Mouse (Mus musculus): ENCODE results near the gene Zcchc4. TPM values are rescaled to one million over a fixed set of nuclear protein-coding genes. Genes with fewer than 3 reads are reported as not detected.

Gene Zcchc4
- polyA plus RNA-seq, 1 experiment from 2014 or later, result 9.7 TPM

DNA sequence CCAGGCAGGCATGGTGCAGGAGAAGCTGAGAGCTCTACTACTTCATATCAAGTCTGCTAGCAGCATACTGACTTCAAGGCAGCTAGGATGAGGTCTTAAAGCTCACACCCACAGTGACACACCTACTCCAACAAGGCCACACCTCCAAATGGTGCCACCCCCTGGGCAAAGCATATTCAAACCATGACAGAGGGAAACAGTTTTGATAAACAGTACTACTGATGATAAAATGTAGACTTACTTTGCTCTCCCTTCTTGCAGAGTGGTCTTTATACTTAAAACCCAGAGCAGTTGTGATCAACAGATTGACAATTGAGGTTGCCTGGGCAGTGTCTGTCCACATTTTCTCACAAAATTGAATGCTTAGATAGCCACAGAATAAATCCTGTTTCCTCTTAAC, 57.8 kb downstream of the Zcchc4 start:
- H3K4me2 ChIP-seq (ENCODE audit: low read depth, low read length), result peak overlapping the region; percentile 85
- H3K4me1 ChIP-seq (ENCODE audit: control insufficient read depth, insufficient read depth, low read length), result peaks cover 9% of the 10 kb centered on the region
- H3K4me3 ChIP-seq (ENCODE audit: low read depth, low read length), result peak overlapping the region; percentile 87
- 0 out of 2 replicates have a peak, but pooled peaks cover 4% of the 10 kb centered on the region for H3K9me3 ChIP-seq (ENCODE audit: control insufficient read depth, low read length)
- peak overlapping the region; percentile 50 for H3K9ac ChIP-seq (ENCODE audit: low read depth, low read length)
- peak overlapping the region; percentile 94 for H3K27ac ChIP-seq (replicated peaks; ENCODE audit: low read depth, low read length)
- ATAC-seq (ENCODE audit: low read depth) (no peak), DNase-seq (ENCODE audit: low spot score) (no peak)
- H3K36me3 ChIP-seq (ENCODE audit: control insufficient read depth, insufficient read depth, low read length), result peaks cover 22% of the 10 kb centered on the region
- no peaks in the 10 kb centered on the region for H3K27me3 ChIP-seq (replicated peaks; ENCODE audit: control insufficient read depth, insufficient read depth, low read length)

- peak within 1 kb of the TSS; percentile 87 for H3K4me3 ChIP-seq (ENCODE audit: low read depth, low read length)
- WGBS, result under 1% methylated on average over 34 of the region's 50 CpGs
- H3K9ac ChIP-seq (ENCODE audit: low read depth, low read length), result peak within 1 kb of the TSS; percentile 91
- DNase-seq (ENCODE audit: low spot score) (peak; percentile 99), ATAC-seq (ENCODE audit: low read depth) (peak; percentile 98)
- H3K9me3 ChIP-seq (ENCODE audit: control insufficient read depth, low read length), result 0 out of 2 replicates have a peak, but pooled peaks cover 4% of the 10 kb centered on the region
- H3K36me3 ChIP-seq (ENCODE audit: control insufficient read depth, insufficient read depth, low read length), result peaks cover 30% of the 10 kb centered on the region
- H3K4me2 ChIP-seq (ENCODE audit: low read depth, low read length), result peak within 1 kb of the TSS; percentile 85
- no peaks in the 10 kb centered on the region for H3K27me3 ChIP-seq (replicated peaks; ENCODE audit: control insufficient read depth, insufficient read depth, low read length)
- H3K4me1 ChIP-seq (ENCODE audit: control insufficient read depth, insufficient read depth, low read length), result peaks cover 9% of the 10 kb centered on the region
- peak within 1 kb of the TSS; percentile 94 for H3K27ac ChIP-seq (replicated peaks; ENCODE audit: low read depth, low read length)
These were observed 58.6 kb downstream of the Zcchc4 start, which contains the start of gene Anapc4 for GRCm38 (mm10) chr5:52833761-52834274. TSS of gene Anapc4 (plus strand) at chr5:52834012.

DNA sequence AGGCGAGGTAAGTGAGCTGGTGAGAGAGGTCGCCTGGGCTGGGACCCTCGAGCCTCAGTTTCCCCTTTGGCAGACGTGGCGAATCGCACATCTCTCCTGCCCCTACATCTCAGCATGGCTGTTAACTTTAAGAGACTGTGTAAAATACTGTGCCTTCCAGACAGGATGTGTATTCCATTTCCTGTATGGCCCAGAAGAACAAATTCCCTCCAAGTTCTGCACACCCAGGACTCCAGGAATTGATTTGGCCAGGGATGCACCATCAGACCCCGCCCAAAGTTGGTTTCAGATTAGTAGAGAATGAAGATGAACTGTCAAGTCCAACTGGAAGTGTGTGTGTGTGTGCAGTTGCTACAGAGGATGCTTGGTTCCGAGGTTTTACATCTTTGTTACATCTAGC, 59.2 kb downstream of the Zcchc4 start:
- Histone ChIP-seq H3K27me3 (replicated peaks; ENCODE audit: control insufficient read depth, insufficient read depth, low read length) (no peaks in the 10 kb centered on the region), H3K4me3 (ENCODE audit: low read depth, low read length) (peak overlapping the region; percentile 87), H3K9ac (ENCODE audit: low read depth, low read length) (peak overlapping the region; percentile 91), H3K9me3 (ENCODE audit: control insufficient read depth, low read length) (0 out of 2 replicates have a peak, but pooled peaks cover 4% of the 10 kb centered on the region), H3K4me2 (ENCODE audit: low read depth, low read length) (peak overlapping the region; percentile 85), H3K36me3 (ENCODE audit: control insufficient read depth, insufficient read depth, low read length) (peaks cover 36% of the 10 kb centered on the region), H3K27ac (replicated peaks; ENCODE audit: low read depth, low read length) (peak overlapping the region; percentile 94), H3K4me1 (ENCODE audit: control insufficient read depth, insufficient read depth, low read length) (peaks cover 9% of the 10 kb centered on the region)
- WGBS, result 8% methylated on average over 8 of the region's 8 CpGs
- peak; percentile 14 for DNase-seq (ENCODE audit: low spot score)
- no peak for ATAC-seq (ENCODE audit: low read depth)

GRCm38 (mm10) chr5:52844319-52844718, 69.1 kb downstream of the Zcchc4 start:
- DNase-seq (ENCODE audit: low spot score), result no peak
- Histone ChIP-seq H3K4me3 (ENCODE audit: low read depth, low read length) (no peak overlapping the region), H3K27ac (replicated peaks; ENCODE audit: low read depth, low read length) (no peak overlapping the region), H3K4me1 (ENCODE audit: control insufficient read depth, insufficient read depth, low read length) (no peaks in the 10 kb centered on the region), H3K36me3 (ENCODE audit: control insufficient read depth, insufficient read depth, low read length) (peaks cover 90% of the 10 kb centered on the region), H3K27me3 (replicated peaks; ENCODE audit: control insufficient read depth, insufficient read depth, low read length) (no peaks in the 10 kb centered on the region), H3K9me3 (ENCODE audit: control insufficient read depth, low read length) (no peaks in the 10 kb centered on the region), H3K4me2 (ENCODE audit: low read depth, low read length) (no peak overlapping the region), H3K9ac (ENCODE audit: low read depth, low read length) (no peak overlapping the region)
- no peak for ATAC-seq (ENCODE audit: low read depth)
- WGBS, result 86% methylated on average over 7 of the region's 7 CpGs

DNA sequence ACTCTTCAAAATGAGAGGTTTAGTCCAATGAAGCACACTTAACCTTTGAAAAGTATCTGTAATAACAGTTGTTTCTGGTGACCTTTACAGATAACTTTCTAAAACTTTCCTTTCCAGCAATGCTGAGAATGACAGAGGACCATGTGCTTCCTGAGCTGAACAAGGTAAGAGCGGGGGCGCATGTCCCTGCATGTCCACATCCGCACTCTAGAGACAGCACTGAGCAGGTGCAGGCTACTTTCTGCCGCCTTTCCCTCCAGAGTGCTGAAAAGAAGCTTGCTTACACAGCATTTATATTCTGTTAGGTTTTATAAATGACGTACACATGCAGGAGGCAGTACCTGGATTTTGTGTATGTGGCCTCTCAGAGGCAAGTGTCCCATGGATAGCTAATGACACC, 80.5 kb downstream of the Zcchc4 start:
- ATAC-seq (ENCODE audit: low read depth) (no peak), DNase-seq (ENCODE audit: low spot score) (peak; percentile 13)
- Histone ChIP-seq H3K9ac (ENCODE audit: low read depth, low read length) (no peak overlapping the region), H3K4me2 (ENCODE audit: low read depth, low read length) (no peak overlapping the region), H3K36me3 (ENCODE audit: control insufficient read depth, insufficient read depth, low read length) (peaks cover 78% of the 10 kb centered on the region), H3K9me3 (ENCODE audit: control insufficient read depth, low read length) (no peaks in the 10 kb centered on the region), H3K27me3 (replicated peaks; ENCODE audit: control insufficient read depth, insufficient read depth, low read length) (no peaks in the 10 kb centered on the region), H3K27ac (replicated peaks; ENCODE audit: low read depth, low read length) (no peak overlapping the region), H3K4me3 (ENCODE audit: low read depth, low read length) (no peak overlapping the region), H3K4me1 (ENCODE audit: control insufficient read depth, insufficient read depth, low read length) (no peaks in the 10 kb centered on the region)
- 91% methylated on average over 5 of the region's 5 CpGs for WGBS

DNA sequence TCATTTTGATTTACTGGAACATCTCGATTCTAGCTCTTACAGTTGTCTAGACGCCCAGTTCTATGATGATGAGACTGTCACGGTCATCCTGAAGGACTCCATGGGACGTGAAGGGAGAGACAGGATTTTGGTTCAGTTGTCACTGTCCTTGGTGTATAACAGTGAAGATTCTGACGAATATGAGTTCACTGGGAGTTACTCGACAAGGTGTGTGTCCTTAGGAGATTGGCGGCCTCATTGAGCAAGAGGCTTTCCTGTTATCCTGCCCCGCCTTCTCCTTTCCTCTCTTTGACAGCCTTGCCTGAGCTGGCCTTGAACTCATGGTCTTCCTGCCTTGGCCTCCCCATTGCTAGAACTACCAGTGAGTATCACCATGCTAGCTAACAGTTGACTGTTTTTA, 89.2 kb downstream of the Zcchc4 start:
- no peak overlapping the region for H3K4me3 ChIP-seq (ENCODE audit: low read depth, low read length)
- no peaks in the 10 kb centered on the region for H3K4me1 ChIP-seq (ENCODE audit: control insufficient read depth, insufficient read depth, low read length)
- H3K27me3 ChIP-seq (replicated peaks; ENCODE audit: control insufficient read depth, insufficient read depth, low read length), result no peaks in the 10 kb centered on the region
- H3K36me3 ChIP-seq (ENCODE audit: control insufficient read depth, insufficient read depth, low read length), result peaks cover 90% of the 10 kb centered on the region
- H3K9ac ChIP-seq (ENCODE audit: low read depth, low read length), result no peak overlapping the region
- no peak for DNase-seq (ENCODE audit: low spot score)
- H3K27ac ChIP-seq (replicated peaks; ENCODE audit: low read depth, low read length), result no peak overlapping the region
- ATAC-seq (ENCODE audit: low read depth), result no peak
- no peak overlapping the region for H3K4me2 ChIP-seq (ENCODE audit: low read depth, low read length)
- 89% methylated on average over 8 of the region's 8 CpGs for whole genome bisulfite sequencing
- H3K9me3 ChIP-seq (ENCODE audit: control insufficient read depth, low read length), result no peaks in the 10 kb centered on the region

DNA sequence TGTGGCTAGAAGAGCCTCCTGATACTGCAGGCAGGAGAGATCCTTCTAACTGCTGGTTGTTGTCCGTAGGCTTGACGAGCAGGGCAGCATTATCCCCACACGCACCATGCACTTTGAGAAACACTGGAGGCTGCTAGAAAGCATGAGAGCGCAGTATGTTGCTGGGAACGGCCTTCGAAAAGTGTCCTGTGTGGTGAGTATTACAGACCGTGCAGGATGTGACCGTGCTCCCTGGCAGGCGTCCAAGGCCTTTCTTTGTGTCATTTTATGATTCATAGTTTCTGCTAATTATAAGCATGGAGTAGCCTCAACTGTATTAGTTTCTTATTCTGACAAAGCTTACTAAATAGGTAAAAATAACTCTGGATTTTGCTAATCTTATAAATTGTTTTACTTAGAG, 90.6 kb downstream of the Zcchc4 start:
- H3K4me2 ChIP-seq (ENCODE audit: low read depth, low read length), result no peak overlapping the region
- ATAC-seq (ENCODE audit: low read depth) (peak; percentile 41; the same call in 1 of the 2 replicates), DNase-seq (ENCODE audit: low spot score) (peak; percentile 51)
- 77% methylated on average over 9 of the region's 9 CpGs for WGBS
- H3K27ac ChIP-seq (replicated peaks; ENCODE audit: low read depth, low read length), result no peak overlapping the region
- no peak overlapping the region for H3K9ac ChIP-seq (ENCODE audit: low read depth, low read length)
- H3K4me1 ChIP-seq (ENCODE audit: control insufficient read depth, insufficient read depth, low read length), result no peaks in the 10 kb centered on the region
- H3K4me3 ChIP-seq (ENCODE audit: low read depth, low read length), result no peak overlapping the region
- no peaks in the 10 kb centered on the region for H3K9me3 ChIP-seq (ENCODE audit: control insufficient read depth, low read length)
- H3K27me3 ChIP-seq (replicated peaks; ENCODE audit: control insufficient read depth, insufficient read depth, low read length), result no peaks in the 10 kb centered on the region
- H3K36me3 ChIP-seq (ENCODE audit: control insufficient read depth, insufficient read depth, low read length), result peaks cover 78% of the 10 kb centered on the region

GRCm38 (mm10) chr5:52866361-52867155, 91.3 kb downstream of the Zcchc4 start:
- no peak for ATAC-seq (ENCODE audit: low read depth)
- no peaks in the 10 kb centered on the region for H3K9me3 ChIP-seq (ENCODE audit: control insufficient read depth, low read length)
- no peak for DNase-seq (ENCODE audit: low spot score)
- 86% methylated on average over 18 of the region's 18 CpGs for WGBS
- H3K4me1 ChIP-seq (ENCODE audit: control insufficient read depth, insufficient read depth, low read length), result no peaks in the 10 kb centered on the region
- no peak overlapping the region for H3K4me2 ChIP-seq (ENCODE audit: low read depth, low read length)
- H3K27me3 ChIP-seq (replicated peaks; ENCODE audit: control insufficient read depth, insufficient read depth, low read length), result no peaks in the 10 kb centered on the region
- no peak overlapping the region for H3K4me3 ChIP-seq (ENCODE audit: low read depth, low read length)
- peaks cover 71% of the 10 kb centered on the region for H3K36me3 ChIP-seq (ENCODE audit: control insufficient read depth, insufficient read depth, low read length)
- no peak overlapping the region for H3K9ac ChIP-seq (ENCODE audit: low read depth, low read length)
- no peak overlapping the region for H3K27ac ChIP-seq (replicated peaks; ENCODE audit: low read depth, low read length)
